Mouse (Mus musculus): ENCODE measurements around the gene Phlda3. TPM values are rescaled to one million over a fixed set of nuclear protein-coding genes. Genes with fewer than 3 reads are reported as not detected.

Phlda3 gene
- polyA plus RNA-seq, 1 experiment from 2014 or later, result 22.0 TPM

GRCm38 (mm10) chr1:135755287-135755686 is 10.6 kb upstream of the Phlda3 start:
- Histone ChIP-seq H3K4me3 (ENCODE audit: low read depth, low read length) (no peak overlapping the region), H3K4me2 (replicated peaks; ENCODE audit: low read depth) (no peak overlapping the region), H3K4me1 (replicated peaks; ENCODE audit: control insufficient read depth, insufficient read depth, low read length) (no peaks in the 10 kb centered on the region), H3K27me3 (replicated peaks; ENCODE audit: control insufficient read depth, insufficient read depth, low read length) (no peaks in the 10 kb centered on the region), H3K27ac (ENCODE audit: low read depth, low read length) (no peak overlapping the region), H3K36me3 (ENCODE audit: control insufficient read depth, insufficient read depth) (peaks cover 19% of the 10 kb centered on the region), H3K9ac (ENCODE audit: low read depth, low read length) (no peak overlapping the region), H3K9me3 (ENCODE audit: control insufficient read depth) (no peaks in the 10 kb centered on the region)
- WGBS, result 53% methylated on average over 9 of the region's 9 CpGs
- ATAC-seq, result no peak
- no peak for TF ChIP-seq CTCF (IDR thresholded peaks at IDR 0.05; ENCODE audit: low read depth)

DNA sequence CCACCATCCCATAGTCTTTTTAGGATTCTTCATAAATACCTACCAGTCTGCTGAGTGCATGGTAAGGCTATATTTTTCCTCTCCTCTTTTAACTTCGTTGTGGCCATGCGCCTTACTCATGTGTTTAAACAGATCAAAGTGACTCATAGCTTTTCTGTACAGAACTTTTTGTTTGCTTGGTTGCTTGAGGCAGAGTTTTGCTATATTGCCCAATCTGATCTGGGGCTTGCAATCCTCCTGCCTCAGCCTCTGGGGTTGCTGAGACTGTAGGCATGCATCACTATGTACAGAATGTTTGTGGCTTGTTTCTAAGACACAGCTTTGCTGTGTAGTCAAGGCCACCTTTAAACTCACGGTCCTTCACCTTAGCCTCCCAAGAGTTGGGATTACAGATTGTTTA is 10.0 kb upstream of the Phlda3 start:
- no peak for TF ChIP-seq CTCF (IDR thresholded peaks at IDR 0.05; ENCODE audit: low read depth)
- no peaks in the 10 kb centered on the region for H3K4me1 ChIP-seq (replicated peaks; ENCODE audit: control insufficient read depth, insufficient read depth, low read length)
- H3K9ac ChIP-seq (ENCODE audit: low read depth, low read length), result no peak overlapping the region
- no peak for ATAC-seq
- WGBS, result 77% methylated on average over 3 of the region's 3 CpGs
- no peaks in the 10 kb centered on the region for H3K27me3 ChIP-seq (replicated peaks; ENCODE audit: control insufficient read depth, insufficient read depth, low read length)
- H3K4me3 ChIP-seq (ENCODE audit: low read depth, low read length), result no peak overlapping the region
- H3K36me3 ChIP-seq (ENCODE audit: control insufficient read depth, insufficient read depth), result peaks cover 13% of the 10 kb centered on the region
- H3K27ac ChIP-seq (ENCODE audit: low read depth, low read length), result no peak overlapping the region
- no peak overlapping the region for H3K4me2 ChIP-seq (replicated peaks; ENCODE audit: low read depth)
- H3K9me3 ChIP-seq (ENCODE audit: control insufficient read depth), result no peaks in the 10 kb centered on the region

- Histone ChIP-seq H3K27ac (ENCODE audit: low read depth, low read length) (no peak overlapping the region), H3K4me2 (replicated peaks; ENCODE audit: low read depth) (no peak overlapping the region), H3K27me3 (replicated peaks; ENCODE audit: control insufficient read depth, insufficient read depth, low read length) (no peaks in the 10 kb centered on the region), H3K9me3 (ENCODE audit: control insufficient read depth) (no peaks in the 10 kb centered on the region), H3K36me3 (ENCODE audit: control insufficient read depth, insufficient read depth) (no peaks in the 10 kb centered on the region), H3K4me3 (ENCODE audit: low read depth, low read length) (no peak overlapping the region), H3K9ac (ENCODE audit: low read depth, low read length) (no peak overlapping the region), H3K4me1 (replicated peaks; ENCODE audit: control insufficient read depth, insufficient read depth, low read length) (no peaks in the 10 kb centered on the region)
- ATAC-seq, result no peak
- TF ChIP-seq CTCF (IDR thresholded peaks at IDR 0.05; ENCODE audit: low read depth), result no peak
- WGBS, result 63% methylated on average over 8 of the region's 8 CpGs
Observed at GRCm38 (mm10) chr1:135757287-135757686, 8.6 kb upstream of the Phlda3 start.

DNA sequence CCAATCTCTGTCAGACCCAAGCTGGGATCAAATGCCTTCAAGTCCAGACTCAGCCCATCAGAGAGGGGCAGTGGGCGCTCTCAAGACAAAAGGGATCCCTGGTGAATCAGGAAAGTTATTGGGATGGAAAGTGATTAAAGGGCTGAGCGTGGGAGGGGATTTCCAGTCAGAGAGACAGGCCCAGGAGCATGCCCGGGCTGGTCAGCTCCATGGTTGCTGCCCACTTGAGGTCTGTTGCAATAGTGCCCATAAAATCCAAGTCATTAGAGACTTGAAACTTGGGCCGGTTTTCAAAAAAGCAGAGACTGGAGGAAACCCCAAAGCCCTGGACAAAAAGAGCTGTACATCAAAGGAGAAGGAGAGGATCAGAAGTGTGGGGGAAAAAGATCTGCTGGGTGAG is 6.2 kb upstream of the Phlda3 start:
- Histone ChIP-seq H3K4me2 (replicated peaks; ENCODE audit: low read depth) (no peak overlapping the region), H3K9me3 (ENCODE audit: control insufficient read depth) (no peaks in the 10 kb centered on the region), H3K36me3 (ENCODE audit: control insufficient read depth, insufficient read depth) (no peaks in the 10 kb centered on the region), H3K27ac (ENCODE audit: low read depth, low read length) (no peak overlapping the region), H3K27me3 (replicated peaks; ENCODE audit: control insufficient read depth, insufficient read depth, low read length) (no peaks in the 10 kb centered on the region), H3K9ac (ENCODE audit: low read depth, low read length) (no peak overlapping the region), H3K4me3 (ENCODE audit: low read depth, low read length) (no peak overlapping the region), H3K4me1 (replicated peaks; ENCODE audit: control insufficient read depth, insufficient read depth, low read length) (no peaks in the 10 kb centered on the region)
- no peak for TF ChIP-seq CTCF (IDR thresholded peaks at IDR 0.05; ENCODE audit: low read depth)
- ATAC-seq, result no peak
- 78% methylated on average over 4 of the region's 4 CpGs for WGBS

GRCm38 (mm10) chr1:135760216-135760615 is 5.7 kb upstream of the Phlda3 start:
- Histone ChIP-seq H3K4me1 (replicated peaks; ENCODE audit: control insufficient read depth, insufficient read depth, low read length) (no peaks in the 10 kb centered on the region), H3K4me3 (ENCODE audit: low read depth, low read length) (no peak overlapping the region), H3K9me3 (ENCODE audit: control insufficient read depth) (no peaks in the 10 kb centered on the region), H3K9ac (ENCODE audit: low read depth, low read length) (no peak overlapping the region), H3K27me3 (replicated peaks; ENCODE audit: control insufficient read depth, insufficient read depth, low read length) (no peaks in the 10 kb centered on the region), H3K4me2 (replicated peaks; ENCODE audit: low read depth) (no peak overlapping the region), H3K36me3 (ENCODE audit: control insufficient read depth, insufficient read depth) (no peaks in the 10 kb centered on the region), H3K27ac (ENCODE audit: low read depth, low read length) (no peak overlapping the region)
- ATAC-seq, result no peak
- 55% methylated on average over 8 of the region's 8 CpGs for WGBS
- peak; percentile 58 for TF ChIP-seq CTCF (IDR thresholded peaks at IDR 0.05; ENCODE audit: low read depth)

DNA sequence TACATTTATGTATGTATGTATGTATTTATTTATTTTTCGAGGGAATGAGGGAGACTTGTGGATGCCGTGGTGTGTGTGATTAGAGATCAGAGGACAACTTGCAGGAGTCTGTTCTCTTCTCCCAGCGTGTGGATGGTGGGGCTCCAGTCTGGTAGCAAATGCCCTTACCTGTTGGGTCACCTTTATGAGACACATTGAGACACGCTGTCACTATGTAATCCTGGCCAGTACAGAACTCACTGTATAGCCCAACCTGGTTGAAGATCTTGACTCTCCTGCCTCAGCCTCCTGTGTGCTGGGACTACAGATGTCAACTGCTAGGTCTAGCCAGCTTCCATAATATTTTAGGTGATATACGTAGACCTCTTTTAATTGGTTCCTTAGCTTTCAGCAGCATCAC is 4.2 kb upstream of the Phlda3 start:
- no peak overlapping the region for H3K27ac ChIP-seq (ENCODE audit: low read depth, low read length)
- TF ChIP-seq CTCF (IDR thresholded peaks at IDR 0.05; ENCODE audit: low read depth), result no peak
- H3K36me3 ChIP-seq (ENCODE audit: control insufficient read depth, insufficient read depth), result no peaks in the 10 kb centered on the region
- no peaks in the 10 kb centered on the region for H3K9me3 ChIP-seq (ENCODE audit: control insufficient read depth)
- H3K9ac ChIP-seq (ENCODE audit: low read depth, low read length), result no peak overlapping the region
- peaks cover 3% of the 10 kb centered on the region; the same call in 1 of the 2 replicates for H3K4me1 ChIP-seq (replicated peaks; ENCODE audit: control insufficient read depth, insufficient read depth, low read length)
- H3K27me3 ChIP-seq (replicated peaks; ENCODE audit: control insufficient read depth, insufficient read depth, low read length), result peaks cover 6% of the 10 kb centered on the region; the same call in 1 of the 2 replicates
- H3K4me3 ChIP-seq (ENCODE audit: low read depth, low read length), result no peak overlapping the region
- no peak for ATAC-seq
- H3K4me2 ChIP-seq (replicated peaks; ENCODE audit: low read depth), result no peak overlapping the region
- WGBS, result 84% methylated on average over 5 of the region's 5 CpGs

Measured in intestine, postnatal 0 days (tissue).